Mouse (Mus musculus) embryonic fibroblast, embryonic 13.5 days (primary cell): ENCODE data around the gene Ccdc13.

ENCODE experiments used
- CTCF ChIP-seq: IDR thresholded peaks from 2 replicates; pipeline ENCODE4 v1.5.1; 2011; ENCODE audit warnings: mild to moderate bottlenecking, control low read depth, low read length, moderate library complexity, borderline replicate concordance; ENCODE audit not compliant: insufficient read depth
- POLR2A ChIP-seq: IDR thresholded peaks from 2 replicates; pipeline ENCODE4 v1.6.1; 2011; ENCODE audit warnings: low read depth, mild to moderate bottlenecking, control low read depth, low read length, moderate library complexity

GRCm38 (mm10) chr9:121784801-121785200 is 54.5 kb downstream of the Ccdc13 start:
- TF ChIP-seq CTCF: no peak
- no peak for TF ChIP-seq POLR2A
